Mouse (Mus musculus) myocyte (in vitro differentiated cells): Measurements from ENCODE around the gene Lamc1. TPM values are rescaled to one million over a fixed set of nuclear protein-coding genes. Genes with fewer than 3 reads are reported as not detected.

Experiments
- H3K27me3 ChIP-seq: one replicate; pipeline ENCODE4 v1.6.1; 2011; ENCODE audit not compliant: control insufficient read depth, insufficient read depth, insufficient read length
- H3K36me3 ChIP-seq: one replicate; pipeline ENCODE4 v1.6.1; 2011; ENCODE audit not compliant: control insufficient read depth, insufficient read depth
- H3K4me2 ChIP-seq: one replicate; pipeline ENCODE4 v1.6.1; 2011; ENCODE audit warnings: low read depth, control low read depth
- H3K4me3 ChIP-seq: one replicate; pipeline ENCODE4 v1.5.1; 2011; ENCODE audit warnings: mild to moderate bottlenecking, control low read depth, moderate library complexity
- H3K79me2 ChIP-seq: one replicate; pipeline ENCODE4 v1.6.1; 2011; ENCODE audit not compliant: control insufficient read depth, insufficient read depth
- H3ac ChIP-seq: one replicate; pipeline ENCODE4 v1.6.1; 2011; ENCODE audit not compliant: control insufficient read depth, insufficient read length
- CEBPB ChIP-seq: IDR thresholded peaks from 2 replicates; pipeline ENCODE4 v1.6.1; 2011; ENCODE audit warnings: mild to moderate bottlenecking, moderate library complexity; ENCODE audit not compliant: poor library complexity, insufficient read depth, severe bottlenecking
- E2F4 ChIP-seq: IDR thresholded peaks from one replicate; pipeline ENCODE4 v1.6.1; 2011; ENCODE audit warnings: mild to moderate bottlenecking, control low read depth, moderate library complexity; ENCODE audit not compliant: insufficient read depth
- MAX ChIP-seq: IDR thresholded peaks from one replicate; pipeline ENCODE4 v1.6.1; 2011; ENCODE audit warnings: low read depth, mild to moderate bottlenecking, control low read depth
- MYOD1 ChIP-seq, 3 experiments: IDR thresholded peaks; one replicate each; pipeline ENCODE4 v1.6.1; 2011; ENCODE audit warnings: control low read depth in 2 of 3, low read depth in 2 of 3, mild to moderate bottlenecking in 2 of 3, moderate library complexity in 1 of 3; ENCODE audit not compliant: insufficient read length in 2 of 3, control insufficient read depth in 1 of 3
- MYOG ChIP-seq, 3 experiments: IDR thresholded peaks; one replicate each; pipeline ENCODE4 v1.6.1; 2011; ENCODE audit warnings: control low read depth in 2 of 3, low read depth in 2 of 3, mild to moderate bottlenecking in 2 of 3; ENCODE audit not compliant: insufficient read length in 2 of 3, control insufficient read depth in 1 of 3, insufficient read depth in 1 of 3
- POLR2A ChIP-seq: IDR thresholded peaks from one replicate; pipeline ENCODE4 v1.6.1; 2011; ENCODE audit warnings: low read depth, mild to moderate bottlenecking, control low read depth, moderate library complexity; ENCODE audit not compliant: insufficient read length
- POLR2AphosphoS2 ChIP-seq: IDR thresholded peaks from one replicate; pipeline ENCODE4 v1.6.1; 2011; ENCODE audit warnings: low read depth, control low read depth; ENCODE audit not compliant: insufficient read length
- REST ChIP-seq: IDR thresholded peaks from one replicate; pipeline ENCODE4 v1.6.1; 2011; ENCODE audit warnings: mild to moderate bottlenecking, control low read depth, moderate library complexity; ENCODE audit not compliant: insufficient read depth, insufficient read length
- SRF ChIP-seq: IDR thresholded peaks from one replicate; pipeline ENCODE4 v1.6.1; 2011; ENCODE audit warnings: low read depth; ENCODE audit not compliant: control insufficient read depth, insufficient read length
- TCF12 ChIP-seq: IDR thresholded peaks from one replicate; pipeline ENCODE4 v1.6.1; 2011; ENCODE audit warnings: mild to moderate bottlenecking, control low read depth; ENCODE audit not compliant: poor library complexity, insufficient read depth, severe bottlenecking
- TCF3 ChIP-seq: IDR thresholded peaks from one replicate; pipeline ENCODE4 v1.6.1; 2011; ENCODE audit warnings: low read depth, control low read depth; ENCODE audit not compliant: insufficient read length
- USF1 ChIP-seq: IDR thresholded peaks from one replicate; pipeline ENCODE4 v1.6.1; 2011; ENCODE audit warnings: low read depth, mild to moderate bottlenecking, control low read depth, moderate library complexity
- polyA plus RNA-seq: library from polyadenylated mRNA; unstranded; fragments of >200 nt; fragmentation: generic; extraction: Trizol; gene quantifications from one replicate; pipeline ENCODE4 v1.2.1, GENCODE M21; 2012; ENCODE audit warnings: missing spikeins

The Lamc1 gene
- polyA plus RNA-seq, 1 experiment = 50.9 TPM

DNA sequence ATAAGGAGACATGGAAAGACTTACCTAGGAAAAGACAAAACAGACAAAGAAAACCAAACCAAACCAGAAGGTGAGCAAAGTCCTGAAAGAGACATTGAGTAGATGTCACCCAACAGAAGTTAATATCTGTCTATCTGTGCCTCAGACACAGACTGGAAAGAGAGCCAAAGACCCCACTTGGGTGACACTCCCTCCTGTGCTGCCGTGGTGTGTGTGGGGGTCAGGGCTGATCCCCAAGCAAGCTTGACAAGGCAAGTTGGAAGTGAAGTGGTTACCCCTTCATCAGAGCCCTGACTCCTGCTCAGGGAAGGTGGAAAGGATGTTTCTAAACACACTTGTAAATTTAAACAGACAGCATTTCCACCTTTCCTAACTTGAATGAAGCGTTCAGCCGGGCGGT, 140.2 kb downstream of the Lamc1 start:
- Histone ChIP-seq H3K36me3 (no peaks in the 10 kb centered on the region), H3ac (no peak overlapping the region), H3K27me3 (no peaks in the 10 kb centered on the region), H3K79me2 (no peaks in the 10 kb centered on the region), H3K4me2 (no peak overlapping the region), H3K4me3 (no peak overlapping the region)
- TF ChIP-seq USF1 (no peak), TCF3 (no peak), E2F4 (no peak), MYOG (IDR thresholded peaks at IDR 0.05; ENCODE audit: control insufficient read depth in 1 of 3, insufficient read depth in 1 of 3, insufficient read length in 2 of 3, low read depth in 2 of 3) (no peak), MAX (no peak), POLR2AphosphoS2 (no peak), MYOD1 (IDR thresholded peaks at IDR 0.05; ENCODE audit: control insufficient read depth in 1 of 3, insufficient read length in 2 of 3, low read depth in 2 of 3) (no peak), TCF12 (no peak), REST (no peak), CEBPB (no peak), SRF (no peak), POLR2A (no peak)

DNA sequence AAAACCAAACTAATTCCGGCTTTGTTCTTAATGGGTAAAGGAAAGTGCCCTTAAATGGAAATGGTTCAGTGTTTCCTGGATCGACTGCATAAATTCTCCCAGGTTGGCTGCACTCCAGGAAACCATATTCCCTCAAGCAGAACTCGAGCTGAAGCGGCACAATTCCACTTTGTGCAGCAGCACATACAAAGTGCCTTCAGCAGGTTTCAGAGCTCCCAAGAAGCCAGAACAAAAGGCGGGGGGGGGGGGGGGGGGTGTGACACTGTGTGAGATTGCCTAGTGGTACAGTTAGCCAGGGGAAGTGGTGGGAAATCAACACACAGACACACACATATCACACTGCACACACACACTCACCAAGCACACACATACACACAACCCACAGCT, 140.7 kb downstream of the Lamc1 start:
- Histone ChIP-seq H3K79me2 (no peaks in the 10 kb centered on the region), H3K4me2 (no peak overlapping the region), H3K27me3 (no peaks in the 10 kb centered on the region), H3K36me3 (no peaks in the 10 kb centered on the region), H3K4me3 (no peak overlapping the region), H3ac (no peak overlapping the region)
- TF ChIP-seq TCF12 (no peak), MYOG (IDR thresholded peaks at IDR 0.05; ENCODE audit: control insufficient read depth in 1 of 3, insufficient read depth in 1 of 3, insufficient read length in 2 of 3, low read depth in 2 of 3) (no peak), MAX (no peak), E2F4 (no peak), POLR2AphosphoS2 (no peak), TCF3 (no peak), SRF (no peak), REST (no peak), USF1 (no peak), CEBPB (no peak), POLR2A (no peak), MYOD1 (IDR thresholded peaks at IDR 0.05; ENCODE audit: control insufficient read depth in 1 of 3, insufficient read length in 2 of 3, low read depth in 2 of 3) (no peak)

DNA sequence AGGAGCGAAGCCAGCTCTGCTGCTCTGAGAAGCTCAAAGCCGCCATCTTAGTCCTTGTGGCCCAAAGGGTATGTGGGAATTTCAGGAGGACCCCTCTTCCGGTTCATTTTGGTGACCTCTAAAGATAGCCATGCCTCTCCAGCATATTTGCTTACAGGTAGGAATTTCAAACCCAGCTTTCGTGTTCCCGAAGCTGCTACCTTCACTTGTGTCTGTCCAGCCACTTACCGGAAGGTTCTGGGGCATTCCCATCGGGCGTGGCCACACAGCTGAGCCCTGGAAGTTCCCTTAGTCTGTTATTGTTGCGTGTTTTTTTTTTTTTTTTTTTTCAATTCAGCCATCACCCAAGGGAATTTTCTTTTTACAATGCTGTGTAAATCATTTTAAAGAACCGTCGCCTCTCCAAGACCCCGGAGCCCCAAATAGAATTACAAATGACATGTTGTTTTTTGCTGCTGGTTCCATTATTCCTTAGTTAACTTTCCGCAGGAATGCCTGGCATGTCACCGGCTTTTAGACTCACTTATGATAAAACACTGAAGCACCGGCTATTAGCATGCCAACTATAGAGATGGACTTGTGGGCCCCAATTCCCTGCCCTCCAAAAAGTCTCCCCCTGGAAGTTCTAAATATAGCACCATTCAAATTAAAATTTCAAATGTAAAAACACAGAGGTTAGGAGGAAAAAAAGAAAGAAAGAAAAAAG, 141.2 kb downstream of the Lamc1 start:
- Histone ChIP-seq H3ac (no peak overlapping the region), H3K27me3 (no peaks in the 10 kb centered on the region), H3K4me2 (no peak overlapping the region), H3K36me3 (no peaks in the 10 kb centered on the region), H3K79me2 (no peaks in the 10 kb centered on the region), H3K4me3 (no peak overlapping the region)
- TF ChIP-seq MYOD1 (IDR thresholded peaks at IDR 0.05; ENCODE audit: control insufficient read depth in 1 of 3, insufficient read length in 2 of 3, low read depth in 2 of 3) (no peak), MYOG (IDR thresholded peaks at IDR 0.05; ENCODE audit: control insufficient read depth in 1 of 3, insufficient read depth in 1 of 3, insufficient read length in 2 of 3, low read depth in 2 of 3) (peak in 1 of 3 experiments; percentile 31)

DNA sequence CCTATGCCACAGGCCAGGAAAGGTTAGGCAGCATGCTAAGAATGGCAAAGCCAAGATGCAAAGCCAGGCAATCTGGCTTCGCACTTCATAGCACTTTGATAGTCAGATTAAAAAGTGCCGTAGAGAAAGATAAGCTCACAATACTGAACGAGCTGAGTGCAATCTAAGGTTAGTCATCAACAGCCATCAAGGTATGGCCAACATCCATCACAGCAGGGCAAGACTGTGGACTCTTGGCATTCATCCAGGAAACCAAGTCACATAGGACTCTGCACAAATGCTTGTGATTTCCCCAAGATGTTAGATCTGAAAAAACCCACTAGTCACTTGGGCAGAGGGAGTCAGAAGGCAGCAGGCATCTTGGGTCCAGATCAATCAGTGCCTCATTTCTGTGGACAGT, 144.5 kb downstream of the Lamc1 start:
- H3K27me3 ChIP-seq = no peaks in the 10 kb centered on the region
- no peak overlapping the region for H3K4me3 ChIP-seq
- no peak for TF ChIP-seq SRF
- TF ChIP-seq CEBPB = no peak
- no peak for TF ChIP-seq MAX
- TF ChIP-seq REST = no peak
- TF ChIP-seq MYOD1 (IDR thresholded peaks at IDR 0.05; ENCODE audit: control insufficient read depth in 1 of 3, insufficient read length in 2 of 3, low read depth in 2 of 3) = no peak
- TF ChIP-seq E2F4 = no peak
- no peak for TF ChIP-seq TCF3
- no peak for TF ChIP-seq MYOG (IDR thresholded peaks at IDR 0.05; ENCODE audit: control insufficient read depth in 1 of 3, insufficient read depth in 1 of 3, insufficient read length in 2 of 3, low read depth in 2 of 3)
- no peak for TF ChIP-seq USF1
- TF ChIP-seq POLR2A = no peak
- no peak for TF ChIP-seq TCF12
- TF ChIP-seq POLR2AphosphoS2 = no peak
- no peak overlapping the region for H3ac ChIP-seq
- no peaks in the 10 kb centered on the region for H3K36me3 ChIP-seq
- no peak overlapping the region for H3K4me2 ChIP-seq
- no peaks in the 10 kb centered on the region for H3K79me2 ChIP-seq
